Mouse (Mus musculus) embryonic facial prominence, embryonic 10.5 days (tissue): ENCODE measurements at regions not wholly inside any gene's neighbourhood (a gene's known extent, or its start where the extent isn't known, plus 50 kb on each side); places are given as distances from the start of the nearest gene placed in this dataset. TPM values are rescaled to one million over a fixed set of nuclear protein-coding genes. Genes with fewer than 3 reads are reported as not detected.

ENCODE experiments used
- DNase-seq: peaks from one replicate; pipeline ENCODE4 v3.0.0-alpha.2; 2017; ENCODE audit warnings: low spot score
- H3K27ac ChIP-seq: fragments of 300-500 bp; sonication (generic); replicated peaks from 2 replicates; pipeline ENCODE4 v1.5.1; 2016; ENCODE audit warnings: mild to moderate bottlenecking
- H3K27me3 ChIP-seq: fragments of 300-500 bp; sonication (generic); replicated peaks from 2 replicates; pipeline ENCODE4 v1.6.1; 2016; ENCODE audit warnings: low read depth, mild to moderate bottlenecking; ENCODE audit not compliant: poor library complexity, severe bottlenecking
- H3K36me3 ChIP-seq: fragments of 300-500 bp; sonication (generic); replicated peaks from 2 replicates; pipeline ENCODE4 v1.6.1; 2016; ENCODE audit warnings: mild to moderate bottlenecking, moderate library complexity
- H3K4me1 ChIP-seq: fragments of 300-500 bp; sonication (generic); 2 replicates; pipeline ENCODE4 v1.6.1; 2016
- H3K4me3 ChIP-seq: fragments of 300-500 bp; sonication (generic); 2 replicates; pipeline ENCODE4 v1.5.1; 2016; ENCODE audit warnings: mild to moderate bottlenecking, moderate library complexity
- H3K9me3 ChIP-seq: fragments of 300-500 bp; sonication (generic); 2 replicates; pipeline ENCODE4 v1.6.1; 2016; ENCODE audit warnings: mild to moderate bottlenecking
- WGBS: fragments of 180-500 bp; shearing (Covaris S2); methylation state at CpG from one replicate; pipeline ENCODE4 v1.1.7; 2016; 5-methylcytosine and 5-hydroxymethylcytosine counted together
- microRNA-seq: library from miRNA; unstranded; fragments of <30 nt; microRNA quantifications from one replicate; pipeline ENCODE4, GENCODE M21; 2017

DNA sequence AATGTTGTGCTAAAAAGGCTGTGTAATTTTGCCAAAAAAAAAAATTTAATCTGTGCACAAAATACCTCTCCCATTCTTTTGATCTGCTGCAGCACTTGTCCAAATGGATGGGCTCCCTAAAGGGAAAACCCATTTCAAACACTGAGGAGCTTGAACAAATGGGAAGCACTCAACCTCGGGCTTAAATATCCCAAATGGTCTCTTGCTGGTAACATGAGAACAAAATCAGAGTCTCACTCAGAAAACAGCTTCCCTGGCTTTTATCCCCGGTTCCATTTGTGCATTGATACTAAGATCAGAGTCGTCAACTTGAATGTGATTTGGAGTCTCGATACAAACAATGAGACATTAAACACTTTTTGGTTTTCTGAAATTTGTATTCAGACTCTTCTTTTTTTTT, 59.9 kb upstream of the Zpld1 start:
- Histone ChIP-seq H3K36me3 (no peaks in the 10 kb centered on the region), H3K4me1 (no peaks in the 10 kb centered on the region; the same call in none of the 2 replicates), H3K9me3 (no peaks in the 10 kb centered on the region), H3K27me3 (no peaks in the 10 kb centered on the region), H3K27ac (no peak overlapping the region), H3K4me3 (no peak overlapping the region)
- DNase-seq: no peak
- 45% methylated on average over 4 of the region's 4 CpGs for WGBS

DNA sequence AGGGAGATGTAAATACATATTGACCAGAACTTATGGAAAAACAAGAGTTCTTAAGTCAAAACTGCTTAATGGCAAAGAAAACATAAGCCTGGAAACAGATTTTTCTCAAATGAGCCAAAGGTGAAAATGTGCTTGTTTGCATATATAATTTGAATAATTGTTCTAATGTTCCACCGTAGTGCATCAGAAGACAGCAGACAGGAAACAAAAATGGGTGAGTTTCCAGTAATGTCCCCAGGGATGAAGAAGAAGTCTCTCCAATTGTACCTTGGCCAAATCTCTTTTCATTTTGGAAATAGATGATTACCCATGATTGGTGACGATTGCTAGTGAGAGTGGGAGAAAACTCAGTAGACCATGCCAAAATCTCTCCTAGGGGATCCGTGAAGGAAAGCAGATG, 58.3 kb upstream of the Zpld1 start:
- Histone ChIP-seq H3K36me3 (no peaks in the 10 kb centered on the region), H3K27me3 (no peaks in the 10 kb centered on the region), H3K4me1 (no peaks in the 10 kb centered on the region; the same call in none of the 2 replicates), H3K9me3 (0 out of 2 replicates have a peak, but pooled peaks cover 3% of the 10 kb centered on the region), H3K4me3 (no peak overlapping the region), H3K27ac (no peak overlapping the region)
- no peak for DNase-seq
- WGBS: 81% methylated on average over 3 of the region's 3 CpGs

Small RNA genes lying in the stretch of these regions (microRNA-seq; reads per million reads assigned to microRNA genes)
- gene Mir5118: not detected
